Mouse (Mus musculus): Measurements from ENCODE around the gene Tmem91.

GRCm38 (mm10) chr7:25672442-25672841 is 2.5 kb downstream of the Tmem91 start:
- no peak for TF ChIP-seq EP300 (IDR thresholded peaks at IDR 0.05; ENCODE audit: insufficient read depth, low read depth, low read length)
- TF ChIP-seq CTCF (IDR thresholded peaks at IDR 0.05; ENCODE audit: low read depth, low read length) = peak; percentile 58
- no peak for TF ChIP-seq POLR2A (IDR thresholded peaks at IDR 0.05; ENCODE audit: insufficient read depth, low read length)
